Mouse (Mus musculus) liver, embryonic 14.5 days (tissue): ENCODE measurements around the gene Cd59b.

Experiments used
- CTCF ChIP-seq: IDR thresholded peaks from 2 replicates; pipeline ENCODE4 v1.5.1; 2016; ENCODE audit warnings: antibody characterized with exemption, low read depth, control low read depth
- EP300 ChIP-seq: IDR thresholded peaks from 2 replicates; pipeline ENCODE4 v1.6.1; 2016; ENCODE audit warnings: antibody characterized with exemption, low read depth

- TF ChIP-seq CTCF (no peak), EP300 (no peak)
These were observed 12.8 kb downstream of the Cd59b start for GRCm38 (mm10) chr2:104082474-104082873.
